Mouse (Mus musculus) bone marrow, adult 2 months (tissue): ENCODE measurements at regions not wholly inside any gene's neighbourhood (a gene's known extent, or its start where the extent isn't known, plus 50 kb on each side); places are given as distances from the start of the nearest gene placed in this dataset.
"Not testable (repeated sequence)": the region's sequence is repeated elsewhere in the genome, so short reads cannot be mapped to it uniquely, and the experiment has no call there.

Source experiments
- CTCF ChIP-seq: fragments of 200-500 bp; IDR thresholded peaks from 2 replicates; pipeline ENCODE4 v1.5.1; 2011; ENCODE audit warnings: low read length, control low read depth; ENCODE audit not compliant: control insufficient read depth, insufficient read depth
- POLR2A ChIP-seq: fragments of 200-500 bp; IDR thresholded peaks from 2 replicates; pipeline ENCODE4 v1.6.1; 2011; ENCODE audit warnings: low read depth, mild to moderate bottlenecking, control low read depth, low read length, borderline replicate concordance; ENCODE audit not compliant: control insufficient read depth

GRCm38 (mm10) chr14:52972207-52973003 is 476.9 kb upstream of the Olfr1507 start:
- TF ChIP-seq POLR2A, CTCF: not testable (repeated sequence)
